Mouse (Mus musculus) E14TG2a.4 (cell line): Measurements from ENCODE around the gene Syne3.

Source experiments
- CTCF ChIP-seq: conservative IDR thresholded peaks from 2 replicates; pipeline ENCODE4 v1.5.1; 2014; ENCODE audit warnings: low read length
- NANOG ChIP-seq: IDR thresholded peaks from 2 replicates; pipeline ENCODE4 v1.6.1; 2014; ENCODE audit warnings: borderline replicate concordance, low read length, mixed read lengths

- TF ChIP-seq CTCF (no peak; the same call in 1 of the 2 replicates), NANOG (no peak)
Observed at GRCm38 (mm10) chr12:105025947-105026586, 16.5 kb upstream of the Syne3 start.
